Mouse (Mus musculus) granulocyte monocyte progenitor cell, adult 5-6 weeks (primary cell): Measurements from ENCODE around the gene Gm43720. TPM values are rescaled to one million over a fixed set of nuclear protein-coding genes. Genes with fewer than 3 reads are reported as not detected.
A peak's percentile ranks its signal among the peaks of the same experiment; 100 is the strongest.
"Not testable (repeated sequence)": the region's sequence is repeated elsewhere in the genome, so short reads cannot be mapped to it uniquely, and the experiment has no call there.

ENCODE experiments used
- ATAC-seq: replicated peaks from 2 replicates; pipeline ENCODE4 v1.8.0; 2016; ENCODE audit warnings: mild to moderate bottlenecking, moderate TSS enrichment, inconsistent platforms; ENCODE audit not compliant: poor library complexity, severe bottlenecking
- total RNA-seq, 2 experiments: library from RNA; stranded (forward) in 1 of 2; stranded (reverse) in 1 of 2; fragments of 200-712, 200-1000 nt in 1 of 2; fragments of >200 nt in 1 of 2; fragmentation: Nextera tagmentation in 1 of 2; gene quantifications; 2 replicates each; pipeline ENCODE4 v1.2.3; 2014 to 2017

Gm43720 gene
- total RNA-seq, 2 experiments from 2014 or later: 0.05 TPM; not detected in 1

DNA sequence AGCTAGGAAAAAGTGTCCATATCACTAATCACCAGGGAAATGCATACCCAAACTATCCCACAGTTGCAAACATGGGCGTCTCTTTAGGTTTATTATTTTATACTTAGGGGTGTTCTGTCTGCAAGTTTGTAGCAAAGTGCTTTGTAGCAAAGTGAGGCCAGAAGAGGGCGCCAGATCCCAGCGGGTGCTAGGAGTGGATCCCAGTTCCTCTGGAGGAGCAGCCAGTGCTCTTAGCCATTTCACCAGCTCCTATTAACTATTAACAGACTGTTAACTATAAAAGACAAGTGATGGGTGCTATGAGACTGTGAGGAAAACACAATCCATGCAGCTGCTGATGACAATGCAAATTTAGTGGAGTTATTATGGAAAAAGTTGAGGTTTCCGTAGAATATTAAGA, 57.6 kb downstream of the Gm43720 start:
- peak; percentile 83 for ATAC-seq

DNA sequence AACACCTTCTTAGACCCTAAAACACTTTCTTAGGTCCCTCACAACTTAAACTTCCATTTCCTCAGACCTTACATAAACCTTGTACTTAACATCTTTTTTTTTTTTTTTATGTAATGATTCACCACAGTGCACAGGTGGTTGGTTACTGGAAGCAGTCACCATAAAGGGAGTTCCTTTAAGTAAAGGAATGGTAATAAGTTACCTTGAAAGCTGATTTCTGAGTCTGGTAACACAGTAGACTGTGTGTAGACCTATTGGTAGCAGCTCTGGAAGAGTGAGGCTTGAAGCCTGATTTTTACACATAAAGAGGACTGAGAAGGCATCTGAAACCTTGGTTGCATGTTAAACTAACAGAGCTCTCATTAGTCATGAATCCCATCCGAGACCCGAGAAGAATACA, 59.9 kb downstream of the Gm43720 start:
- ATAC-seq: no peak

DNA sequence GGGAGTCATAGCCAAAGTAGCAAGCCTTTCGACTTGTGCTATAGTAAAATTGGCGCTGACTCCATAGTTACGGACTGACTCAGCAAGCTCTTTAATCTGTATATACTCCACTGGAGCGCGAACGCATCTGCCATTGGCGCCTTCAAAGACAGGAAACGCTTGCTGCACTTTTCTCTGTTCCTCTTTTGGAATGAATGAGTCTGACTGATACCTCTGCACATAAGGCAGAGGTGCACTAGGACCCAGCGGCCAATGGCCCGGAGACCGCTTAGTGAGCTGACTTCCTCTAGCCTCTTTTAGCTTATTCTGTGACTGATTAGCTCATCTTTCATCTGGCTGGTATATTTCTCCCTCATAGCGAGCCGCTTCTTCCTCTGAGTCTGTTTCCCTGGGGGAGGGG, 63.1 kb downstream of the Gm43720 start:
- not testable (repeated sequence) for ATAC-seq

Other genes starting within 250 kb of the Gm43720 start
- gene Smok3c, start 226.8 kb downstream of the Gm43720 start, total RNA-seq (2014; fragmentation: Nextera tagmentation): not detected in 2 replicates
- not detected in 2 replicates for gene Smok3c, start 226.8 kb downstream of the Gm43720 start, total RNA-seq (2017)
- gene Zkscan1, start 194.9 kb downstream of the Gm43720 start, total RNA-seq (2014; fragmentation: Nextera tagmentation): 21.5 and 26.8 TPM in 2 replicates
- 19.2 and 25.8 TPM in 2 replicates for gene Zkscan1, start 194.9 kb downstream of the Gm43720 start, total RNA-seq (2017)
- gene Zscan21, start 163.1 kb downstream of the Gm43720 start, total RNA-seq (2014; fragmentation: Nextera tagmentation): 10.9 and 16.6 TPM in 2 replicates
- 10.9 and 14.8 TPM in 2 replicates for gene Zscan21, start 163.1 kb downstream of the Gm43720 start, total RNA-seq (2017)
- gene Zfp113, start 124.2 kb downstream of the Gm43720 start, total RNA-seq (2014; fragmentation: Nextera tagmentation): 7.9 and 11.2 TPM in 2 replicates
- gene Zfp113, start 124.2 kb downstream of the Gm43720 start, total RNA-seq (2017): 5.8 and 6.0 TPM in 2 replicates
- gene Cops6, start 118.9 kb downstream of the Gm43720 start, total RNA-seq (2014; fragmentation: Nextera tagmentation): 94.6 and 117 TPM in 2 replicates
- 39.6 and 41.6 TPM in 2 replicates for gene Cops6, start 118.9 kb downstream of the Gm43720 start, total RNA-seq (2017)
- 33.9 and 43.1 TPM in 2 replicates for gene Ap4m1, start 108.0 kb downstream of the Gm43720 start, total RNA-seq (2014; fragmentation: Nextera tagmentation)
- gene Ap4m1, start 108.0 kb downstream of the Gm43720 start, total RNA-seq (2017): 34.8 and 41.5 TPM in 2 replicates
- 291 and 311 TPM in 2 replicates for gene Mcm7, start 107.5 kb downstream of the Gm43720 start, total RNA-seq (2014; fragmentation: Nextera tagmentation)
- 490 and 580 TPM in 2 replicates for gene Mcm7, start 107.5 kb downstream of the Gm43720 start, total RNA-seq (2017)
- gene Taf6, start 92.5 kb downstream of the Gm43720 start, total RNA-seq (2014; fragmentation: Nextera tagmentation): 30.1 and 46.9 TPM in 2 replicates
- 46.2 and 49.0 TPM in 2 replicates for gene Taf6, start 92.5 kb downstream of the Gm43720 start, total RNA-seq (2017)
- 26.5 and 36.2 TPM in 2 replicates for gene Cnpy4, start 92.5 kb downstream of the Gm43720 start, total RNA-seq (2014; fragmentation: Nextera tagmentation)
- 50.9 and 52.5 TPM in 2 replicates for gene Cnpy4, start 92.5 kb downstream of the Gm43720 start, total RNA-seq (2017)
- 7.8 and 10.6 TPM in 2 replicates for gene Mblac1, start 85.6 kb downstream of the Gm43720 start, total RNA-seq (2014; fragmentation: Nextera tagmentation)
- gene Mblac1, start 85.6 kb downstream of the Gm43720 start, total RNA-seq (2017): 8.8 and 12.4 TPM in 2 replicates
- gene Nxpe5, start 54.1 kb downstream of the Gm43720 start, total RNA-seq (2014; fragmentation: Nextera tagmentation): 2.3 and 4.3 TPM in 2 replicates
- gene Nxpe5, start 54.1 kb downstream of the Gm43720 start, total RNA-seq (2017): 1.8 and 2.8 TPM in 2 replicates
- gene Lamtor4, start 24.5 kb downstream of the Gm43720 start, total RNA-seq (2014; fragmentation: Nextera tagmentation): 132 and 143 TPM in 2 replicates
- 80.9 and 86.9 TPM in 2 replicates for gene Lamtor4, start 24.5 kb downstream of the Gm43720 start, total RNA-seq (2017)
- gene BC037034, start 15.9 kb downstream of the Gm43720 start, total RNA-seq (2014; fragmentation: Nextera tagmentation): 66.1 and 68.2 TPM in 2 replicates
- 37.8 and 50.5 TPM in 2 replicates for gene BC037034, start 15.9 kb downstream of the Gm43720 start, total RNA-seq (2017)
- not detected in 2 replicates for gene Gal3st4, start 7.1 kb downstream of the Gm43720 start, total RNA-seq (2014; fragmentation: Nextera tagmentation)
- gene Gal3st4, start 7.1 kb downstream of the Gm43720 start, total RNA-seq (2017): 1.5 TPM in 1 of 2 replicates, not detected in the other
- 4.2 and 7.9 TPM in 2 replicates for gene Gpc2, start within 50 bp of the Gm43720 start, total RNA-seq (2014; fragmentation: Nextera tagmentation)
- 2.9 and 3.9 TPM in 2 replicates for gene Gpc2, start within 50 bp of the Gm43720 start, total RNA-seq (2017)
- gene Stag3, start 282 bp upstream of the Gm43720 start, total RNA-seq (2014; fragmentation: Nextera tagmentation): 11.7 and 19.4 TPM in 2 replicates
- gene Stag3, start 282 bp upstream of the Gm43720 start, total RNA-seq (2017): 7.6 and 17.4 TPM in 2 replicates
- not detected in 2 replicates for gene Pvrig, start 62.0 kb upstream of the Gm43720 start, total RNA-seq (2014; fragmentation: Nextera tagmentation)
- not detected in 2 replicates for gene Pvrig, start 62.0 kb upstream of the Gm43720 start, total RNA-seq (2017)
- gene Zfp157, start 161.5 kb upstream of the Gm43720 start, total RNA-seq (2014; fragmentation: Nextera tagmentation): 16.7 and 21.8 TPM in 2 replicates
- gene Zfp157, start 161.5 kb upstream of the Gm43720 start, total RNA-seq (2017): 12.3 and 17.9 TPM in 2 replicates